Mouse (Mus musculus) embryonic fibroblast, embryonic 13.5 days (primary cell): Measurements from ENCODE around the gene Ptpn18. TPM values are rescaled to one million over a fixed set of nuclear protein-coding genes. Genes with fewer than 3 reads are reported as not detected.
A peak's percentile ranks its signal among the peaks of the same experiment; 100 is the strongest.

Source experiments
- H3K27ac ChIP-seq: 2 replicates; pipeline ENCODE4 v1.5.1; 2012; ENCODE audit warnings: low read length, control low read depth, inconsistent platforms; ENCODE audit not compliant: insufficient read depth
- H3K4me1 ChIP-seq: 2 replicates; pipeline ENCODE4 v1.6.1; 2011; ENCODE audit warnings: low read length; ENCODE audit not compliant: control insufficient read depth, insufficient read depth
- H3K4me3 ChIP-seq: 2 replicates; pipeline ENCODE4 v1.5.1; 2011; ENCODE audit warnings: mild to moderate bottlenecking, control low read depth, low read length; ENCODE audit not compliant: insufficient read depth
- CTCF ChIP-seq: IDR thresholded peaks from 2 replicates; pipeline ENCODE4 v1.5.1; 2011; ENCODE audit warnings: mild to moderate bottlenecking, control low read depth, low read length, moderate library complexity, borderline replicate concordance; ENCODE audit not compliant: insufficient read depth
- POLR2A ChIP-seq: IDR thresholded peaks from 2 replicates; pipeline ENCODE4 v1.6.1; 2011; ENCODE audit warnings: low read depth, mild to moderate bottlenecking, control low read depth, low read length, moderate library complexity
- polyA plus RNA-seq: library from polyadenylated mRNA; stranded (reverse); fragments of >200 nt; gene quantifications from 2 replicates; pipeline ENCODE4 v1.2.4, GENCODE M21; 2011; ENCODE audit warnings: low read depth; ENCODE audit not compliant: missing spikeins, insufficient read length

Ptpn18 gene
- polyA plus RNA-seq, 1 experiment: 0.39 TPM

DNA sequence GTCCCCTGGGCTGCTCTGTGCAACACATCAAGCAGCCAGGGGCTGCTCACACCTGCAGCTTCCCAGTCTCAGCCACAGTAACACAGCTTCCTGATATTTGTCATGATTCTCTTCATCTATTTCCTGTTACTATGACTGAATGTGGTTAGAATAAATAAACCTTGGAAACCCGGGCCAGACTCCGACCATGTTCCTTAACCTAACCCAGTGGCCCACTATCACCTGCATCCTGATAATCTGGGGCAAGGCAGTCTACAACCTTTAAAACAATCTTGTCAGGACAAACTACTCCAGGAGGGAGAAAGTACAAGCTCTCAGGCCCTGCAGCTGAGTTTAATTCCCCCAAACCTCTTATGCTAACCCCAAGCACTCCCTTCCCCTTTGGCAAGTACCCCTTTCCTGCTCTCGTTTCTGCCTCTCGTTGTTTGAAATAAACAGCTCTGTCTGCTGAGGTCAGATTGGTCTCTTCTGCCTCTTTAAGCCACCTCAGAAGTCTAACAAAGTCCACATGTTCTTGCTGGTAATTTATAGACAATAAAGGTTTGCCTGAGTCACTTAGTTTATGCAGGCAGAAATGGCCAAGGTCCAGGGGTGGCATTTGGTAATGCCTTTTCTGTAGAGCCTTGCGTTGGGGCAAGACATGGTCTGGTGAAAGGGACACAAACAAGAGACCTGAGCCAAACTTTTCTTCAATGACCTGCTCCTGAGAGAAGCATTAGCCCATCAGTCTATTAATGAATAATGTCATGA is 22.5 kb downstream of the Ptpn18 start:
- no peaks in the 10 kb centered on the region for H3K4me1 ChIP-seq
- no peak overlapping the region for H3K27ac ChIP-seq
- H3K4me3 ChIP-seq: no peak overlapping the region
- TF ChIP-seq POLR2A (no peak), CTCF (no peak)

DNA sequence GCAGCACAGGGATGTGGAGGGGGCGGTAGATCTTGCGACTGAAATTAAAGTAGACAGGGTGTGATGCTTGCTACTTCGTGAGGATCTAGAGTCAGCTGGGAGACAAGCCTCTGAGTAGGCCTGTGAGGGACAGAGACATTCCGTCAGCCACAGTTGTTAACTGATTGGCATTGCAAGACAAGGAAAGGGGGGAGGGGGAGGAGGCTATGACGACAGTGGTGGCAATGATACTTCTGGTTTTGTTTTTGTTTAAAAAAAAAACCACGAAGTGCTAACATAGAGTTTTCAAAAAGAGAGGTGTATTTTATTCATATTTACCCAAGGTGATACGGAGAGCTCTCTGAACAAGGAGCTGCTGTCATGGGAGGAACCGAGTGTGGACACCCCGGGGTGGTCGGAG is 24.9 kb downstream of the Ptpn18 start:
- TF ChIP-seq CTCF (no peak), POLR2A (no peak)
- H3K4me3 ChIP-seq: no peak overlapping the region
- H3K27ac ChIP-seq: no peak overlapping the region
- no peaks in the 10 kb centered on the region for H3K4me1 ChIP-seq

DNA sequence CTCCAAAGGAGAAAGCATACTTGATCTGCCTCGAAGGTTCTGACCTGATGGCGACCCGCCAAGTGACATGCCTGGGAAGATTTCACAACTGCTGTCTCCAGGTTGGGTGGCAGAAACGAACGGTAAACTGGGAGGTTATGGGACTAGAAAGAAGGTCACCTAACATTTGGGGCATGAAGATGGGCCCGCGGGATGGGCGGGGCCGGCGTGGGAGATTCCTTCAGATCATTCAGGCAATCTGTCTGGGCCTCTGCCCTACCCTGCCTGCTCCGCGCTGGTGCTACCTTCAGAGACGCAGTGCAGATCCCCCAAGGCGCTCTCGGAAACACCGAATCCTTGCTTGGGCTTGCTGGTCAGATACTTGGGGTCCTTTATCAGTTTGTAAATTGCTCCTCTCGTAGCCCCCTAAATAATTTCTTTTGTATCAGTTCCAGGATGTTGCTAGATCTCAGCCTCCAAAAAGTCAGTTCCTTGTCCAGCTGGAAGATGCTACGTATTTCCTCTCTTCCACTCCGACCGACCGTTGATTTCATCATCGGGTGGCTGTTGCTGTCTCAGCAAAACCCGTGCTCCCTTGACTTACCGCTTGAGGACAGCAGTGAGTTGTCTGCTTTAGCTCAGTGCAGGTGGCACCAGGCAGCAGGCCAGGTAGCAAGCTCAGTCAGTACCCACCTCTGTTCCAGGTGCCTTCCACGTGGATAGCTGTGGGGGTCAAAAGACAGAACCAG is 26.1 kb downstream of the Ptpn18 start:
- Histone ChIP-seq H3K4me1 (no peaks in the 10 kb centered on the region), H3K4me3 (no peak overlapping the region), H3K27ac (no peak overlapping the region)
- TF ChIP-seq CTCF (peak; percentile 58; the same call in 1 of the 2 replicates), POLR2A (no peak)

DNA sequence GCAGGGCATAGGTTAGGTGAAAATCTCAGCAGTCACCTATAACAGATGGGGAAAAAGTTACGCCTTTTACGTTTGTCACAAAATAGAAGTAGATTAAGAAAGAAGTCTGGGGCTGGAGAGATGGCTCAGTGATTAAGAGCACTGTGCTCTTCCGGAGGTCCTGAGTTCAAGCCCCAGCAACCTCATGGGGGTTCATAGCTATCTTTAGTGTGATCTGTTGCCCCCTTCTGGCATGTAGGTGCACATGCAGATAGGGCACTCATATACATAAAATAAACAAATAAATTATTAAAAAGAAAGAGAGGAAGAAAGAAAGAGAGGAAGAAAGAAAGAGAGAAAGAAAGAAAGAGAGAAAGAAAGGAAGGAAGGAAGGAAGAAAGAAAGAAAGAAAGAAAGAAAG is 27.8 kb downstream of the Ptpn18 start:
- no peak overlapping the region for H3K4me3 ChIP-seq
- H3K27ac ChIP-seq: no peak overlapping the region
- TF ChIP-seq POLR2A: no peak
- TF ChIP-seq CTCF: no peak
- H3K4me1 ChIP-seq: no peaks in the 10 kb centered on the region

DNA sequence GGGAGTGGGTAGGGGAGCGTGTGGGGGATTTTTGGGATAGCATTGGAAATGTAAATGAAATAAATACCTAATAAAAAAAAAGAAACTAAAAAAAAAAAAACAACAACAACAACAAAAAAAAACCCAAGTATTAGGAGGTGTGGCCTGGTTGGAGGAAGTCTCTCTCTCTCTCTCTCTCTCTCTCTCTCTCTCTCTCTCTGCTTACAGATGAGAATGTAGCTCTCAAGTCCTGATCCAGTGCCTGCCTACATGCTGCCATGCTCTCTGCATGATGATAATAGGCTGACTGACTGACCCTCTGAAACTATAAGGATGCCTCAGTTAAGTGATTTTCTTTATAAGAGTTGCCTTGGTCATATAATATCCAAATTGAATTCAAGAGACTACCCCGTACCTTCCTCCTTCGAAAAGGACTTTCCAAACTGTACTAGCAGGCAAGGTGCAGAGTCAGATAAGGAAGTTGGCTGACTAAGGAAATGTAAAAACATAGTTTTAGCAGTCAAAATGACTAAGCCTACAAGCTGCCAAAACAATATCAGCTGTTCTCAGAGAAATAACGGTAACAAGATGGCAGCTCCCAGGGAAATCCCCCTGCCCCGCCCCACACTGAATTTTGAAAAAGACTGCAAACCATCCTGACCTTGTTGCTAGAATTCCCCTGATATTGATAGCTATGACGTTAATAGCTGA is 30.4 kb downstream of the Ptpn18 start:
- no peak overlapping the region for H3K4me3 ChIP-seq
- TF ChIP-seq POLR2A (no peak), CTCF (no peak)
- H3K27ac ChIP-seq: no peak overlapping the region
- H3K4me1 ChIP-seq: no peaks in the 10 kb centered on the region

DNA sequence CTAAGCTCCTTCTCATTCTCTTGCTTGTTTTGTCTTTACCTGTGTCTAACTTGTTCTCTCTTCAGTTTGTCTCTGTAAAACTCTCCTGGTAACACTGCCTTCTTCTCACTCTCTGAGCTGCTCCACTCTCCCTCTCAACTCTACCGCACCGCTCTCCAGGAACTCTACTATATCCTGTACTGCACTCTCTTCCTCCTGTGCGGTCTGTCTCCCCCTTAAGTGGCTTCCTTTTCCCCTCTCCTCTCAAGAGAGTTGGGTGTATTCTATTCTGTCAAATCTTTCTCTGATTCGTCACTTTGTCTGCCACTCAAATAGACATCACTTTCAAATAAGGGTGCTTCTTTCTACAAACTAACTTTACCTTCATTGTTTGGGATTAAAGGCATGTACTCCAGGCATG is 31.9 kb downstream of the Ptpn18 start:
- Histone ChIP-seq H3K4me3 (no peak overlapping the region), H3K27ac (no peak overlapping the region), H3K4me1 (no peaks in the 10 kb centered on the region)
- TF ChIP-seq POLR2A (no peak), CTCF (no peak)

DNA sequence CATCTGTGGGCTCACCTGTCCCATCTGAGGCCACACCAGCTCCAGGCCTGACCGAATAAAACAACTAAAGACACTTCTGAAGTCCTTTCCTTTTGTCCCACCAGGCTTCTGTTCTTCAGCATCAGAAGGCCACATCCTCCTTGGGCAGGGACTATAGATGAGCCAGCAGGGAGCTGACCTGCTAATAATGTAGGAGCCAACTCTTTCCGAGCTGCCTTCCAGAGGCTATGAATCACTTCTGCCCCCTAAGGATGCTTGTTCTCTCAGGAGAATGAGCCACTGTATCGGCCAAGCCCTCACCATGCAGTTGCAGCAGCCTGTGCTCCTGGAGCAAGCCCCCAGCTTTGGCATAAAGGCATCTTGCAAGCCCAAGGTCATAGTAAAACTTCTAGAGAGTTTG is 43.4 kb downstream of the Ptpn18 start:
- no peaks in the 10 kb centered on the region for H3K4me1 ChIP-seq
- no peak overlapping the region for H3K4me3 ChIP-seq
- no peak overlapping the region for H3K27ac ChIP-seq
- TF ChIP-seq CTCF (no peak), POLR2A (no peak)

DNA sequence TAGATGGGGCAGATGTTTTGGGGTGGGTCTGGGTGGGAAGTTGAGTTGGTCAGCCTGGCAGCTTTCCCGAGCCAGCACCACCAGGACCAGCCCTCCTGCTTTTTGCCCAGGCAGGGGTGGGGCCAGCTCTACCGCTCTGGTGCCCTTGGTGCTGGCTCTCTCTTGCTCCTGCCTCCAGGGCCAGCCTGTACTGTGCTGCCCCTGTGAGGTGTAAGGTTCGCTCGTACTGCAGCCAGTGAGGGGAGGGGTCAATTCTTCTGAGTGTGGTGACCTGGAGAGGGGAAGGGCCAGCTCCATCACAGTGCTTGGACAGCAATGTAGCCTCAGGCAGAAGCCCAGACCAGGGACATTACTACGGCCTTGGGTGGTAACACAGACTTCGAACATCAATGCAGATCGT is 45.7 kb downstream of the Ptpn18 start:
- Histone ChIP-seq H3K4me1 (no peaks in the 10 kb centered on the region), H3K27ac (no peak overlapping the region), H3K4me3 (no peak overlapping the region)
- TF ChIP-seq POLR2A (no peak), CTCF (no peak)

DNA sequence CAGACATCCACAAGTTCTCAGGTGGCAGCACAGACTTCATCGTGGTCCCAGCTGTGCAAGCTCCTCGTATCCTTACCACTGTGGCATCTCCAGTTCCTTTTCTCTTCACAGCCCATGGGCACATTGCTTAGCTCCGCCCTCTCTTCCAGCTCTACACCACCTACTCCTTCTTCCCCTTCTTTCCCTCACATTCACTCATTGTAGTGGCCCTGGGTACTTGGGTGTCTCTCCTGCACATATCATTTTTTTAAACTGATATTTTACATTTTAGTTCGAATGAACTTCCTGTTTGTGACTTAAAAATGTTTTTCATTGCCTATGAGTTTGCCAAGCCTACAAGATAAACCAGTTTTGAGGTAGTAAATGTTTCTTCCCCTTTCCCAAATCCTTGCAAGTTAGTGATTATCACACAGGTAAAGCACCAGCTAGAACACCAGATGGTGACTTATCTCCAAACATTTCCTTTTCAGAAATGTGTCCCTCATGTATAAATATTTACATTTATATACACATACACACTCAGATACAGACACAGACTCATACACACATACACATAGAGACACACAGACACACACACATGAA is 46.5 kb downstream of the Ptpn18 start:
- TF ChIP-seq POLR2A: no peak
- no peak for TF ChIP-seq CTCF
- no peak overlapping the region for H3K27ac ChIP-seq
- H3K4me1 ChIP-seq: no peaks in the 10 kb centered on the region
- no peak overlapping the region for H3K4me3 ChIP-seq
